Mouse (Mus musculus): Measurements from ENCODE around the gene Ccdc107.

DNA sequence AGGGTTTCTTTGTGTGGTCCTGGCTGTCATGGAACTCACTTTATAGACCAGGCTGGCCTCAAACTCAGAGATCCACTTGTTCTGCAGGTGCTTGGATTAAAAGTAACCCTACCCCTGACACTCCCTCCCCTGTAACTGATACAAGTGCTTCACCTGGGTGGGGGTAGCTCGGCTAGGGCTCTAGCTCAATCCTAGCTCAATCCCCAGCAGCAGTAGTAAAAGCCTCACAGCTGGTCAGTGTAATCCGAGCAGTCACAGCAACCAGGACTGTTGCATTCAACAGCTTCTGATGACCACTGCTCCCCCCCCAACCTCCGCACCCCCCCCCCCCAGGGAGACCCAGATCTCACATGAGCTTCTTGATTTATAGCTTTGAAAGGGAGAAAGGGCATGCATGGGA is 49.3 kb downstream of the Ccdc107 start:
- TF ChIP-seq CTCF (IDR thresholded peaks at IDR 0.05; ENCODE audit: borderline replicate concordance, insufficient read depth, low read depth, low read length), result no peak
- no peak for TF ChIP-seq POLR2A (IDR thresholded peaks at IDR 0.05; ENCODE audit: borderline replicate concordance, insufficient read depth, low read length)
